Mouse (Mus musculus) layer of hippocampus, adult 11-12 months (tissue): ENCODE data around the gene Zcchc4.

Experiments
- DNase-seq: peaks from one replicate; pipeline ENCODE4 v3.0.0; 2022; ENCODE audit warnings: low spot score

Gene Zcchc4

DNA sequence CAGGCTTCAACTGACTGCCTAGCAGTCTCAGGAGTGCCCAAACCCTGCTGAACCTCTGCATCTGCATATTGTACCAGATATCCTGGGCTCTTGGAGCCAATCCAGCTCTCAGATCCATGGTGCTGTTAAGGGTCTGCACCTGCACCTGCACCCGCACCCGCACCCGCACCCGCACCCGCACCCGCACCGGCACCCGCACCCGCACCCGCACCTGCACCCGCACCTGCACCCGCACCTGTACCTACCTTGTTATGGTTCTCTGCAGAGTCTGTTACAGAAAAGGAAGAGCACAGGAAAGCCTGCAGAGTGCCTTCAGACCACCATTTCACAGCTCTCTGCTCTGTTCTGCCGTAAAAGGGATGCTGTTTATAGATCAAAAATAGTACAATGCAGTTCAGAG is 96.8 kb downstream of the Zcchc4 start:
- no peak for DNase-seq
